Mouse (Mus musculus) neural tube, postnatal 0 days (tissue): Measurements from ENCODE around the gene Olfr827. TPM values are rescaled to one million over a fixed set of nuclear protein-coding genes. Genes with fewer than 3 reads are reported as not detected.

Experiments used
- polyA plus RNA-seq: library from polyadenylated mRNA; unstranded; fragments of >200 nt; fragmentation: Nextera tagmentation; extraction: Ambion mirVana; gene quantifications from 2 replicates; pipeline ENCODE4 v1.2.1, GENCODE M21; 2015

The Olfr827 gene
- polyA plus RNA-seq: not detected in 2 replicates

DNA sequence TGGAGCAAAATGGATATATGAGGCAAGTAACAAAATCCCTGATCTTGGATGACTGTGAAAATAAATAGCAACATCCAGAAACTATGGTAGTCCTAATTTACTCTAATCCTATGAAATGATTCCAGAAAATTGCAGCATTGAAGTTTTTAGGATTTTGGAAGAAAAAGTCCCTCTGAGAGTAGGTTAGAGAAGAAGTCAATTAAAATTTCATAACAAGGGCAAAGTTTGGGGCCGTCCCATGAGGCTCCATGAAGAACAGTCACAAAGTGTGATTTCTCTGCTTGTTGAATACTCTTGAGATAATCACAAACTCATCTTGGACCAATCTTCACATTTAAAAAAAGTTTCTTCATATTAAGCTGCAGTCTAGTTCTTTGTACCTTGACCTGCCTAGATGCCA lies at the start of gene Olfr827:
TSS of gene Olfr827 (minus strand) at position 101 of the 400 bp plus-strand sequence.

GRCm38 (mm10) chr10:130184086-130184485 lies 30.1 kb downstream of the Olfr827 start, which contains the start of gene Olfr826:
Olfr826 (minus strand) TSS chr10:130184186.

GRCm38 (mm10) chr10:130166666-130167065 lies 47.5 kb downstream of the Olfr827 start, which contains the start of gene Olfr825:
Olfr825 (minus strand) TSS chr10:130166766.

Other genes starting within 250 kb of the Olfr827 start
- gene Olfr819, start 247.1 kb downstream of the Olfr827 start, polyA plus RNA-seq: not detected in 2 replicates
- not detected in 2 replicates for gene Olfr247, start 238.3 kb downstream of the Olfr827 start, polyA plus RNA-seq
- not detected in 2 replicates for gene Gm10310, start 229.3 kb downstream of the Olfr827 start, polyA plus RNA-seq
- not detected in 2 replicates for gene Olfr820, start 201.8 kb downstream of the Olfr827 start, polyA plus RNA-seq
- gene Olfr821, start 184.1 kb downstream of the Olfr827 start, polyA plus RNA-seq: not detected in 2 replicates
- not detected in 2 replicates for gene Olfr822, start 143.2 kb downstream of the Olfr827 start, polyA plus RNA-seq
- gene Olfr823, start 99.0 kb downstream of the Olfr827 start, polyA plus RNA-seq: not detected in 2 replicates
- gene Olfr824, start 84.4 kb downstream of the Olfr827 start, polyA plus RNA-seq: not detected in 2 replicates
- not detected in 2 replicates for gene Olfr825, start 47.6 kb downstream of the Olfr827 start, polyA plus RNA-seq
- not detected in 2 replicates for gene Olfr826, start 30.2 kb downstream of the Olfr827 start, polyA plus RNA-seq
- 0.12 and 0.22 TPM in 2 replicates for gene Neurod4, start 65.8 kb upstream of the Olfr827 start, polyA plus RNA-seq
- not detected in 2 replicates for gene Tespa1, start 108.5 kb upstream of the Olfr827 start, polyA plus RNA-seq
- 0.01 and 0.03 TPM in 2 replicates for gene Vmn2r84, start 179.9 kb upstream of the Olfr827 start, polyA plus RNA-seq
- 0.06 TPM in 1 of 2 replicates, not detected in the other for gene Vmn2r85, start 215.3 kb upstream of the Olfr827 start, polyA plus RNA-seq
- gene Vmn2r86, start 241.6 kb upstream of the Olfr827 start, polyA plus RNA-seq: 0.03 and 0.04 TPM in 2 replicates